Mouse (Mus musculus) embryonic facial prominence, embryonic 11.5 days (tissue): ENCODE data around the gene Mvd. TPM values are rescaled to one million over a fixed set of nuclear protein-coding genes. Genes with fewer than 3 reads are reported as not detected.

ENCODE experiments used
- ATAC-seq: fragments of 200-750 bp; cut with Nextera tagmentation; replicated peaks from 2 replicates; pipeline ENCODE4 v1.8.0; 2017; ENCODE audit warnings: low read depth; ENCODE audit not compliant: insufficient number of reproducible peaks, low FRiP score, low TSS enrichment
- DNase-seq: peaks from one replicate; pipeline ENCODE4 v3.0.0-alpha.2; 2015; ENCODE audit warnings: low spot score
- H3K27ac ChIP-seq: fragments of 300-500 bp; sonication (generic); replicated peaks from 2 replicates; pipeline ENCODE4 v1.5.1; 2014; ENCODE audit warnings: mild to moderate bottlenecking, low read depth, low read length, control low read depth
- H3K27me3 ChIP-seq: fragments of 300-500 bp; sonication (generic); 2 replicates; pipeline ENCODE4 v1.6.1; 2014; ENCODE audit warnings: mild to moderate bottlenecking, low read length, moderate library complexity, mixed read lengths; ENCODE audit not compliant: control insufficient read depth, insufficient read depth
- H3K36me3 ChIP-seq: fragments of 300-500 bp; sonication (generic); replicated peaks from 2 replicates; pipeline ENCODE4 v1.6.1; 2014; ENCODE audit warnings: low read depth, mild to moderate bottlenecking, low read length, moderate library complexity, mixed read lengths; ENCODE audit not compliant: control insufficient read depth, insufficient read depth
- H3K4me1 ChIP-seq: fragments of 300-500 bp; sonication (generic); 2 replicates; pipeline ENCODE4 v1.6.1; 2014; ENCODE audit warnings: low read length, mixed read lengths; ENCODE audit not compliant: control insufficient read depth, insufficient read depth
- H3K4me2 ChIP-seq: fragments of 300-500 bp; sonication (generic); 2 replicates; pipeline ENCODE4 v1.6.1; 2014; ENCODE audit warnings: low read depth, mild to moderate bottlenecking, control low read depth, low read length, moderate library complexity
- H3K4me3 ChIP-seq: fragments of 300-500 bp; sonication (generic); 2 replicates; pipeline ENCODE4 v1.5.1; 2014; ENCODE audit warnings: low read depth, low read length, control low read depth
- H3K9ac ChIP-seq: fragments of 300-500 bp; sonication (generic); replicated peaks from 2 replicates; pipeline ENCODE4 v1.6.1; 2014; ENCODE audit warnings: mild to moderate bottlenecking, control low read depth, low read length
- H3K9me3 ChIP-seq: fragments of 300-500 bp; sonication (generic); replicated peaks from 2 replicates; pipeline ENCODE4 v1.6.1; 2016; ENCODE audit warnings: mild to moderate bottlenecking, low read length, inconsistent platforms, mixed read lengths; ENCODE audit not compliant: control insufficient read depth
- WGBS: fragments of 180-500 bp; shearing (Covaris S2); extraction: QIAGEN DNeasy Blood & Tissue Kit; methylation state at CpG from one replicate; pipeline ENCODE4 v1.1.7; 2014; 5-methylcytosine and 5-hydroxymethylcytosine counted together
- polyA plus RNA-seq: library from polyadenylated mRNA; unstranded; fragments of >200 nt; fragmentation: Nextera tagmentation; extraction: Ambion mirVana; gene quantifications from 2 replicates; pipeline ENCODE4 v1.2.1, GENCODE M21; 2014

Mvd gene
- polyA plus RNA-seq, 1 experiment from 2014 or later: 41.0 TPM

GRCm38 (mm10) chr8:122473911-122474421 is 30.7 kb upstream of the Mvd start:
- DNase-seq (no peak), ATAC-seq (no peak)
- WGBS: 89% methylated on average over 8 of the region's 8 CpGs
- Histone ChIP-seq H3K36me3 (no peaks in the 10 kb centered on the region; the same call in none of the 2 replicates), H3K4me2 (no peak overlapping the region), H3K9ac (no peak overlapping the region), H3K4me3 (no peak overlapping the region), H3K27ac (no peak overlapping the region), H3K27me3 (no peaks in the 10 kb centered on the region), H3K9me3 (no peaks in the 10 kb centered on the region), H3K4me1 (peaks cover 3% of the 10 kb centered on the region)

GRCm38 (mm10) chr8:122470691-122471090 is 27.5 kb upstream of the Mvd start:
- H3K27ac ChIP-seq: no peak overlapping the region
- H3K4me2 ChIP-seq: no peak overlapping the region
- no peak overlapping the region for H3K9ac ChIP-seq
- 90% methylated on average over 5 of the region's 5 CpGs for WGBS
- H3K9me3 ChIP-seq: no peaks in the 10 kb centered on the region
- H3K4me3 ChIP-seq: no peak overlapping the region
- H3K27me3 ChIP-seq: no peaks in the 10 kb centered on the region
- no peaks in the 10 kb centered on the region; the same call in 1 of the 2 replicates for H3K36me3 ChIP-seq
- DNase-seq (no peak), ATAC-seq (no peak)
- H3K4me1 ChIP-seq: no peaks in the 10 kb centered on the region; the same call in 1 of the 2 replicates

- H3K9ac ChIP-seq: no peak overlapping the region
- H3K4me1 ChIP-seq: no peaks in the 10 kb centered on the region; the same call in 1 of the 2 replicates
- no peaks in the 10 kb centered on the region; the same call in 1 of the 2 replicates for H3K36me3 ChIP-seq
- no peak overlapping the region for H3K4me3 ChIP-seq
- H3K27me3 ChIP-seq: no peaks in the 10 kb centered on the region
- no peak for ATAC-seq
- no peaks in the 10 kb centered on the region for H3K9me3 ChIP-seq
- H3K27ac ChIP-seq: no peak overlapping the region
- no peak for DNase-seq
- 84% methylated on average over 10 of the region's 10 CpGs for WGBS
- no peak overlapping the region for H3K4me2 ChIP-seq
Measured at GRCm38 (mm10) chr8:122469965-122470364, 26.7 kb upstream of the Mvd start.

GRCm38 (mm10) chr8:122469407-122469806 is 26.2 kb upstream of the Mvd start:
- H3K4me2 ChIP-seq: no peak overlapping the region
- H3K9me3 ChIP-seq: no peaks in the 10 kb centered on the region
- no peak overlapping the region for H3K9ac ChIP-seq
- ATAC-seq: no peak
- no peaks in the 10 kb centered on the region; the same call in 1 of the 2 replicates for H3K36me3 ChIP-seq
- DNase-seq: no peak
- no peaks in the 10 kb centered on the region for H3K27me3 ChIP-seq
- no peak overlapping the region for H3K27ac ChIP-seq
- WGBS: 79% methylated on average over 6 of the region's 6 CpGs
- H3K4me1 ChIP-seq: no peaks in the 10 kb centered on the region
- no peak overlapping the region for H3K4me3 ChIP-seq

- Histone ChIP-seq H3K27ac (no peak overlapping the region), H3K36me3 (no peaks in the 10 kb centered on the region; the same call in 1 of the 2 replicates), H3K9me3 (no peaks in the 10 kb centered on the region), H3K4me3 (no peak overlapping the region), H3K9ac (no peak overlapping the region), H3K27me3 (no peaks in the 10 kb centered on the region), H3K4me1 (no peaks in the 10 kb centered on the region), H3K4me2 (no peak overlapping the region)
- no peak for DNase-seq
- 90% methylated on average over 13 of the region's 13 CpGs for WGBS
- ATAC-seq: no peak
Measured at GRCm38 (mm10) chr8:122467816-122468215, 24.6 kb upstream of the Mvd start.

GRCm38 (mm10) chr8:122464985-122465384 is 21.8 kb upstream of the Mvd start:
- H3K36me3 ChIP-seq: no peaks in the 10 kb centered on the region; the same call in 1 of the 2 replicates
- H3K4me1 ChIP-seq: peaks cover 8% of the 10 kb centered on the region
- no peak overlapping the region for H3K4me2 ChIP-seq
- no peak overlapping the region for H3K4me3 ChIP-seq
- 60% methylated on average over 7 of the region's 7 CpGs for WGBS
- H3K9ac ChIP-seq: no peak overlapping the region
- ATAC-seq (no peak), DNase-seq (no peak)
- H3K27ac ChIP-seq: no peak overlapping the region
- peaks cover 13% of the 10 kb centered on the region for H3K27me3 ChIP-seq
- H3K9me3 ChIP-seq: no peaks in the 10 kb centered on the region

- no peak for ATAC-seq
- no peak overlapping the region for H3K4me2 ChIP-seq
- H3K4me1 ChIP-seq: peaks cover 8% of the 10 kb centered on the region
Measured at GRCm38 (mm10) chr8:122463651-122464640, 20.7 kb upstream of the Mvd start.

GRCm38 (mm10) chr8:122462510-122462909 is 19.3 kb upstream of the Mvd start:
- H3K9me3 ChIP-seq: no peaks in the 10 kb centered on the region
- H3K4me2 ChIP-seq: no peak overlapping the region
- no peak overlapping the region for H3K4me3 ChIP-seq
- ATAC-seq (no peak), DNase-seq (no peak)
- peaks cover 19% of the 10 kb centered on the region for H3K27me3 ChIP-seq
- 74% methylated on average over 8 of the region's 8 CpGs for WGBS
- no peaks in the 10 kb centered on the region for H3K36me3 ChIP-seq
- no peak overlapping the region for H3K27ac ChIP-seq
- peaks cover 8% of the 10 kb centered on the region for H3K4me1 ChIP-seq
- no peak overlapping the region for H3K9ac ChIP-seq

More at GRCm38 (mm10) chr8:122463651-122464640, 20.7 kb upstream of the Mvd start:
- no peaks in the 10 kb centered on the region; the same call in 1 of the 2 replicates for H3K36me3 ChIP-seq
- peaks cover 19% of the 10 kb centered on the region for H3K27me3 ChIP-seq
- no peak for DNase-seq
- no peaks in the 10 kb centered on the region for H3K9me3 ChIP-seq
- WGBS: 53% methylated on average over 12 of the region's 12 CpGs
- H3K9ac ChIP-seq: no peak overlapping the region
- H3K4me3 ChIP-seq: no peak overlapping the region
- H3K27ac ChIP-seq: no peak overlapping the region
